In the genomic region with DNA sequence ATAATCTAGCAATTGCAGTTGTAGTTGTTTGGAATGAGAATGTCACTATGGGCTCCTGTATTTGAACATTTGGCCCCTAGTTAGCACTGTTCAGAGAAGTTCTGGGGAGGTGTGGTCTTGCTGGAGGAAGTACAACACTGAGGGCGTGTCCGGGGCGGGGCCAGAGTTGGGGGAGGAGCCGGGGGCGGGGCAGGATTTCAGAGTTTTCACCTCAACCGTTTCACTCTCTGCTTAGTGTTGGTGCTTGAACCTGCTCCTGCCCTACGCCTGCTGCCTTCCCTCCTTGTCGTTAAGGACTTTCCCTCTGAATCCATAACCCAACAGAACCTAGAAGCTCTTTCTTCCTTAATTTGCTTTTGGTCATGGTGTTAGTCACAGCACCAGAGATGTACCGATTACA, we compare ENCODE assay signal across 11 mouse cellular contexts.
A peak's percentile ranks its signal among the peaks of the same experiment; 100 is the strongest.
DNase-seq lines count a peak whose midpoint lies in the region; ATAC-seq and TF ChIP-seq lines count a peak whose summit lies in the region.
"Had no signal": no experiment of that assay in that cellular context is flagged by ENCODE, and none has a peak within 500 bp of the region (broad histone marks: within the 10 kb centered on the region; RNA-seq: fewer than 3 reads in every experiment).

No protein-coding gene starts in this region.

- no peak for TF ChIP-seq CTCF in kidney, adult 2 months (conservative IDR thresholded peaks at IDR 0.05; ENCODE audit: insufficient read depth, insufficient read length, low read depth, low read length)
- TF ChIP-seq CTCF in layer of hippocampus, adult 2 months (conservative IDR thresholded peaks at IDR 0.05), result no peak

- TF ChIP-seq POLR2A in kidney, adult 2 months (IDR thresholded peaks at IDR 0.05; ENCODE audit: low read depth, low read length), result no peak

- no peak overlapping the region for H3K4me3 ChIP-seq in kidney, adult 2 months (ENCODE audit: insufficient read depth, low read depth, low read length)
- no peak overlapping the region for H3K4me3 ChIP-seq in layer of hippocampus, adult 2 months
- H3K4me3 ChIP-seq: heart, embryonic 12.5 days; limb, embryonic 13.5 days had no signal

- 59% methylated on average over 9 of the region's 9 CpGs for WGBS in kidney, adult 2 months

- peak; percentile 47 for ATAC-seq in monocyte, adult 5-6 weeks (replicated peaks; ENCODE audit: insufficient number of reproducible peaks, low FRiP score, low TSS enrichment, poor library complexity, severe bottlenecking)
- no peak for ATAC-seq in activated CD4-positive, CD25-positive, alpha-beta regulatory T cell, adult 4 months

- no peaks in the 10 kb centered on the region for H3K27me3 ChIP-seq in kidney, adult 2 months (replicated peaks; ENCODE audit: control insufficient read depth, insufficient read depth, low read length)
- H3K27me3 ChIP-seq: heart, embryonic 12.5 days; limb, embryonic 13.5 days had no signal

- H3K4me1 ChIP-seq in kidney, adult 2 months (ENCODE audit: control insufficient read depth, insufficient read depth, low read length), result peaks cover 21% of the 10 kb centered on the region; the same call in 1 of the 2 replicates

- no peaks in the 10 kb centered on the region for H3K36me3 ChIP-seq in kidney, adult 2 months (ENCODE audit: control insufficient read depth, insufficient read depth, low read length)
- H3K36me3 ChIP-seq: heart, embryonic 12.5 days; limb, embryonic 13.5 days had no signal

- peak; percentile 23 for DNase-seq in kidney, adult 2 months
- no peak for DNase-seq in kidney, adult 8-10 months
- peak; percentile 9 for DNase-seq in CD4-positive helper T cell, adult 2 months (ENCODE audit: low read depth, low spot score)
- DNase-seq in c-Kit-positive CD71-positive TER-119-positive erythroid progenitor cells, embryonic 14.5 days (ENCODE audit: low spot score), result peak; percentile 22
- DNase-seq in lung, postnatal 4 days, result no peak
- DNase-seq in layer of hippocampus, adult 2 months (ENCODE audit: low spot score in 2 of 2), result no peak
- DNase-seq: adrenal gland, adult 2 months had no signal

- H3K27ac ChIP-seq in kidney, adult 2 months (ENCODE audit: insufficient read depth, low read depth, low read length), result 0 out of 2 replicates have a peak overlapping the region, but pooled peaks have one; percentile 44
- H3K27ac ChIP-seq in layer of hippocampus, adult 2 months, result no peak overlapping the region
- H3K27ac ChIP-seq: limb, embryonic 13.5 days had no signal

Comparison
In these comparisons a context has a peak if more than half of its experiments do, and no peak if none do; other contexts are left out.
1. DNase-seq: peak in kidney, adult 2 months (single experiment), CD4-positive helper T cell, adult 2 months (single experiment) and c-Kit-positive CD71-positive TER-119-positive erythroid progenitor cells, embryonic 14.5 days (single experiment); none in kidney, adult 8-10 months (0 of 2), lung, postnatal 4 days (0 of 2) and layer of hippocampus, adult 2 months (0 of 2).